Mouse (Mus musculus) adrenal gland, postnatal 10 days (tissue): ENCODE measurements around the gene Suox. TPM values are rescaled to one million over a fixed set of nuclear protein-coding genes. Genes with fewer than 3 reads are reported as not detected.
A peak's percentile ranks its signal among the peaks of the same experiment; 100 is the strongest.
"Not testable (repeated sequence)": the region's sequence is repeated elsewhere in the genome, so short reads cannot be mapped to it uniquely, and the experiment has no call there.

ENCODE experiments used
- DNase-seq: peaks from one replicate; pipeline ENCODE4 v3.0.0; 2021; ENCODE audit warnings: mixed read lengths
- total RNA-seq, 2 experiments: library from RNA; stranded (reverse); gene quantifications; 2 replicates each; pipeline ENCODE4 v1.2.3; 2021

Gene Suox
- total RNA-seq, 2 experiments from 2014 or later, result 19.8 to 24.2 TPM

- DNase-seq, result peak; percentile 91
Observed at GRCm38 (mm10) chr10:128626311-128627310, 47.3 kb downstream of the Suox start, which contains the start of gene Rps26. TSS of gene Rps26 (minus strand) at chr10:128626747.

- DNase-seq, result no peak
Observed at GRCm38 (mm10) chr10:128625287-128625894, 48.5 kb downstream of the Suox start.

- DNase-seq, result not testable (repeated sequence)
Observed at GRCm38 (mm10) chr10:128623106-128623613, 50.7 kb downstream of the Suox start.

GRCm38 (mm10) chr10:128622702-128623101, 51.2 kb downstream of the Suox start:
- no peak for DNase-seq

- no peak for DNase-seq
Observed at GRCm38 (mm10) chr10:128621986-128622520, 51.8 kb downstream of the Suox start.

- no peak for DNase-seq
Observed at GRCm38 (mm10) chr10:128620241-128620640, 53.6 kb downstream of the Suox start.

Other genes starting within 250 kb of the Suox start
- gene Smarcc2, start 214.8 kb downstream of the Suox start, total RNA-seq, result 100 to 1,000 TPM in 1 of 2 experiments, 10 to 100 TPM in 1; 94.1 to 123 TPM
- 100 to 1,000 TPM; 739 to 765 TPM for gene Myl6, start 179.9 kb downstream of the Suox start, total RNA-seq
- 10 to 100 TPM; 10.9 to 17.3 TPM for gene Myl6b, start 175.4 kb downstream of the Suox start, total RNA-seq
- 10 to 100 TPM; 31.5 to 41.5 TPM for gene Esyt1, start 148.2 kb downstream of the Suox start, total RNA-seq
- gene Zc3h10, start 126.3 kb downstream of the Suox start, total RNA-seq, result 10 to 100 TPM; 10.5 to 14.7 TPM
- gene Rpl41, start 124.8 kb downstream of the Suox start, total RNA-seq, result 1,000 to 10,000 TPM; 2,762 to 2,852 TPM
- 10 to 100 TPM; 85.1 to 90.9 TPM for gene Pa2g4, start 108.1 kb downstream of the Suox start, total RNA-seq
- gene Erbb3, start 84.4 kb downstream of the Suox start, total RNA-seq, result 10 to 100 TPM in 1 of 2 experiments, 1 to 10 TPM in 1; 10.0 to 11.1 TPM
- gene Rps26, start 47.3 kb downstream of the Suox start, total RNA-seq, result 100 to 1,000 TPM; 696 to 753 TPM
- 1 to 10 TPM in 1 of 2 experiments, under 1 TPM in 1; 0.87 to 2.2 TPM for gene Ikzf4, start 28.1 kb downstream of the Suox start, total RNA-seq
- gene Rab5b, start 22.2 kb upstream of the Suox start, total RNA-seq, result 10 to 100 TPM; 91.4 to 96.1 TPM
- gene Pmel, start 30.1 kb upstream of the Suox start, total RNA-seq, result 1 to 10 TPM; 2.1 to 2.7 TPM
- gene Cdk2, start 31.0 kb upstream of the Suox start, total RNA-seq, result 10 to 100 TPM; 33.2 to 38.6 TPM
- gene Dgka, start 70.8 kb upstream of the Suox start, total RNA-seq, result 10 to 100 TPM; 16.2 to 17.2 TPM
- 10 to 100 TPM; 24.3 to 26.3 TPM for gene Pym1, start 73.8 kb upstream of the Suox start, total RNA-seq
- 10 to 100 TPM; 22.1 to 23.9 TPM for gene Mmp19, start 116.8 kb upstream of the Suox start, total RNA-seq
- gene Dnajc14, start 130.0 kb upstream of the Suox start, total RNA-seq, result 10 to 100 TPM; 57.7 to 64.9 TPM
- gene Tmem198b, start 130.3 kb upstream of the Suox start, total RNA-seq, result 10 to 100 TPM; 11.0 to 14.1 TPM
- gene Sarnp, start 143.3 kb upstream of the Suox start, total RNA-seq, result 10 to 100 TPM; 52.0 to 55.0 TPM
- 10 to 100 TPM; 28.3 to 30.2 TPM for gene Ormdl2, start 147.6 kb upstream of the Suox start, total RNA-seq
- gene Gdf11, start 217.6 kb upstream of the Suox start, total RNA-seq, result 1 to 10 TPM; 3.0 to 4.5 TPM
- gene Cd63, start 226.9 kb upstream of the Suox start, total RNA-seq, result 100 to 1,000 TPM; 243 to 263 TPM
- gene Rdh5, start 248.8 kb upstream of the Suox start, total RNA-seq, result 10 to 100 TPM; 16.4 to 22.8 TPM
- gene Bloc1s1, start 250.0 kb upstream of the Suox start, total RNA-seq, result 100 to 1,000 TPM; 216 to 240 TPM